Mouse (Mus musculus): ENCODE results near the gene Abhd16a. TPM values are rescaled to one million over a fixed set of nuclear protein-coding genes. Genes with fewer than 3 reads are reported as not detected.

Abhd16a gene
- 93.1 and 109 TPM in 2 replicates for polyA plus RNA-seq (2015; fragmentation: Nextera tagmentation; extraction: Ambion mirVana)

- peak within 1 kb of the TSS; percentile 67 for H3K4me3 ChIP-seq (replicated peaks; ENCODE audit: low read length)
- no peaks in the 10 kb centered on the region for H3K9me3 ChIP-seq (ENCODE audit: control insufficient read depth, low read length)
- peaks cover 7% of the 10 kb centered on the region; the same call in 1 of the 2 replicates for H3K36me3 ChIP-seq (ENCODE audit: control insufficient read depth, insufficient read depth)
- no peaks in the 10 kb centered on the region for H3K27me3 ChIP-seq (replicated peaks; ENCODE audit: control insufficient read depth, insufficient read depth, low read length)
- WGBS: 3% methylated on average over 63 of the region's 67 CpGs
- ATAC-seq: peak; percentile 98
- H3K4me1 ChIP-seq (replicated peaks; ENCODE audit: control insufficient read depth, insufficient read depth, low read length): peaks cover 13% of the 10 kb centered on the region
- H3K9ac ChIP-seq (replicated peaks; ENCODE audit: low read depth, low read length): peak within 1 kb of the TSS; percentile 92
- peak within 1 kb of the TSS; percentile 66 for H3K4me2 ChIP-seq (ENCODE audit: low read length)
- H3K27ac ChIP-seq (ENCODE audit: low read length): peak within 1 kb of the TSS; percentile 98
Observed at GRCm38 (mm10) chr17:35088825-35089644, at the start of gene Abhd16a. Gene Abhd16a (plus strand): TSS chr17:35089263.

GRCm38 (mm10) chr17:35043794-35044193 is 45.3 kb upstream of the Abhd16a start:
- H3K4me3 ChIP-seq (replicated peaks; ENCODE audit: low read length): no peak overlapping the region
- H3K27me3 ChIP-seq (replicated peaks; ENCODE audit: control insufficient read depth, insufficient read depth, low read length): no peaks in the 10 kb centered on the region
- H3K9me3 ChIP-seq (ENCODE audit: control insufficient read depth, low read length): no peaks in the 10 kb centered on the region
- H3K9ac ChIP-seq (replicated peaks; ENCODE audit: low read depth, low read length): no peak overlapping the region
- no peak for ATAC-seq
- WGBS: 88% methylated on average over 4 of the region's 4 CpGs
- H3K36me3 ChIP-seq (ENCODE audit: control insufficient read depth, insufficient read depth): no peaks in the 10 kb centered on the region
- no peak overlapping the region for H3K4me2 ChIP-seq (ENCODE audit: low read length)
- H3K27ac ChIP-seq (ENCODE audit: low read length): no peak overlapping the region
- H3K4me1 ChIP-seq (replicated peaks; ENCODE audit: control insufficient read depth, insufficient read depth, low read length): peaks cover 8% of the 10 kb centered on the region

GRCm38 (mm10) chr17:35044904-35045806 is 43.9 kb upstream of the Abhd16a start:
- WGBS: 85% methylated on average over 7 of the region's 7 CpGs
- Histone ChIP-seq H3K4me3 (replicated peaks; ENCODE audit: low read length) (peak overlapping the region; percentile 52), H3K36me3 (ENCODE audit: control insufficient read depth, insufficient read depth) (no peaks in the 10 kb centered on the region), H3K27me3 (replicated peaks; ENCODE audit: control insufficient read depth, insufficient read depth, low read length) (no peaks in the 10 kb centered on the region), H3K27ac (ENCODE audit: low read length) (no peak overlapping the region), H3K9ac (replicated peaks; ENCODE audit: low read depth, low read length) (no peak overlapping the region), H3K4me2 (ENCODE audit: low read length) (peak overlapping the region; percentile 98), H3K9me3 (ENCODE audit: control insufficient read depth, low read length) (no peaks in the 10 kb centered on the region), H3K4me1 (replicated peaks; ENCODE audit: control insufficient read depth, insufficient read depth, low read length) (peaks cover 17% of the 10 kb centered on the region)
- ATAC-seq: no peak

GRCm38 (mm10) chr17:35045807-35046680 is 43.0 kb upstream of the Abhd16a start:
- H3K27ac ChIP-seq (ENCODE audit: low read length): peak overlapping the region; percentile 55
- peak overlapping the region; percentile 98 for H3K4me2 ChIP-seq (ENCODE audit: low read length)
- H3K27me3 ChIP-seq (replicated peaks; ENCODE audit: control insufficient read depth, insufficient read depth, low read length): no peaks in the 10 kb centered on the region
- ATAC-seq: peak; percentile 75
- H3K9ac ChIP-seq (replicated peaks; ENCODE audit: low read depth, low read length): peak overlapping the region; percentile 77
- H3K4me3 ChIP-seq (replicated peaks; ENCODE audit: low read length): peak overlapping the region; percentile 52
- H3K4me1 ChIP-seq (replicated peaks; ENCODE audit: control insufficient read depth, insufficient read depth, low read length): peaks cover 21% of the 10 kb centered on the region
- H3K36me3 ChIP-seq (ENCODE audit: control insufficient read depth, insufficient read depth): no peaks in the 10 kb centered on the region
- WGBS: 7% methylated on average over 43 of the region's 48 CpGs
- no peaks in the 10 kb centered on the region for H3K9me3 ChIP-seq (ENCODE audit: control insufficient read depth, low read length)

GRCm38 (mm10) chr17:35046681-35047455 is 42.2 kb upstream of the Abhd16a start, which contains the start of gene Msh5:
Gene Msh5 (minus strand): TSS chr17:35046745.
- Histone ChIP-seq H3K9ac (replicated peaks; ENCODE audit: low read depth, low read length) (peak within 1 kb of the TSS; percentile 77), H3K4me2 (ENCODE audit: low read length) (peak within 1 kb of the TSS; percentile 98), H3K9me3 (ENCODE audit: control insufficient read depth, low read length) (no peaks in the 10 kb centered on the region), H3K4me1 (replicated peaks; ENCODE audit: control insufficient read depth, insufficient read depth, low read length) (peaks cover 29% of the 10 kb centered on the region), H3K27me3 (replicated peaks; ENCODE audit: control insufficient read depth, insufficient read depth, low read length) (no peaks in the 10 kb centered on the region), H3K36me3 (ENCODE audit: control insufficient read depth, insufficient read depth) (no peaks in the 10 kb centered on the region), H3K4me3 (replicated peaks; ENCODE audit: low read length) (peak within 1 kb of the TSS; percentile 52), H3K27ac (ENCODE audit: low read length) (peak within 1 kb of the TSS; percentile 55)
- 2% methylated on average over 31 of the region's 33 CpGs for WGBS
- peak; percentile 99 for ATAC-seq

- Histone ChIP-seq H3K9ac (replicated peaks; ENCODE audit: low read depth, low read length) (no peak overlapping the region), H3K9me3 (ENCODE audit: control insufficient read depth, low read length) (no peaks in the 10 kb centered on the region), H3K4me1 (replicated peaks; ENCODE audit: control insufficient read depth, insufficient read depth, low read length) (peaks cover 35% of the 10 kb centered on the region), H3K4me3 (replicated peaks; ENCODE audit: low read length) (no peak overlapping the region), H3K4me2 (ENCODE audit: low read length) (no peak overlapping the region), H3K36me3 (ENCODE audit: control insufficient read depth, insufficient read depth) (no peaks in the 10 kb centered on the region), H3K27me3 (replicated peaks; ENCODE audit: control insufficient read depth, insufficient read depth, low read length) (no peaks in the 10 kb centered on the region), H3K27ac (ENCODE audit: low read length) (no peak overlapping the region)
- WGBS: 59% methylated on average over 1 of the region's 1 CpGs
- ATAC-seq: no peak
Observed at GRCm38 (mm10) chr17:35047688-35048087, 41.4 kb upstream of the Abhd16a start.

GRCm38 (mm10) chr17:35048149-35048931 is 40.7 kb upstream of the Abhd16a start:
- Histone ChIP-seq H3K4me1 (replicated peaks; ENCODE audit: control insufficient read depth, insufficient read depth, low read length) (peaks cover 35% of the 10 kb centered on the region), H3K9ac (replicated peaks; ENCODE audit: low read depth, low read length) (no peak overlapping the region), H3K27ac (ENCODE audit: low read length) (peak overlapping the region; percentile 23), H3K4me3 (replicated peaks; ENCODE audit: low read length) (no peak overlapping the region), H3K27me3 (replicated peaks; ENCODE audit: control insufficient read depth, insufficient read depth, low read length) (no peaks in the 10 kb centered on the region), H3K9me3 (ENCODE audit: control insufficient read depth, low read length) (no peaks in the 10 kb centered on the region), H3K4me2 (ENCODE audit: low read length) (no peak overlapping the region), H3K36me3 (ENCODE audit: control insufficient read depth, insufficient read depth) (no peaks in the 10 kb centered on the region)
- WGBS: 55% methylated on average over 11 of the region's 11 CpGs
- ATAC-seq: no peak

Measured in forebrain, embryonic 16.5 days (tissue).